Mouse (Mus musculus): Measurements from ENCODE around the gene Celsr1. TPM values are rescaled to one million over a fixed set of nuclear protein-coding genes. Genes with fewer than 3 reads are reported as not detected.

Gene Celsr1
- total RNA-seq, 2 experiments from 2014 or later: 6.6 to 10.7 TPM

DNA sequence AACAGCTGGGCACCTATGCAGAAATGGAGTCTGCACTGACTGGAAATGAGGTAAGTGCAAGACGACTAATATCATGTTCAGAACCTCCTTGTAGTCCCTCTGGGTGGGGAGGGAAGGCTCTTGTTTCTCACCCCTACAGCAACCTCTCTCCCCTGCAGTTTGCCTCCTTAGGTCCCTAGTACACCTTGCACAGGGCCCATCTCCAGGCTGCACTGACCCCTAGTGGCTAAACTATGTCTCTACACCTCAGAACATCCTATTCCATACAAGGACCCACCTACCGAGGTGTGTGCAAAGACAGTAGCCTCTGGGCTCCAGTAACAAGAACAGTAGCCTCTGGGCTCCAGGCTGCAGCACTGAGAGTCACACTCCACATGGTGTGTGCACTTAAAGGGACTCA is 5.2 kb upstream of the Celsr1 start:
- peak; percentile 84 for ATAC-seq (replicated peaks; ENCODE audit: poor library complexity)

DNA sequence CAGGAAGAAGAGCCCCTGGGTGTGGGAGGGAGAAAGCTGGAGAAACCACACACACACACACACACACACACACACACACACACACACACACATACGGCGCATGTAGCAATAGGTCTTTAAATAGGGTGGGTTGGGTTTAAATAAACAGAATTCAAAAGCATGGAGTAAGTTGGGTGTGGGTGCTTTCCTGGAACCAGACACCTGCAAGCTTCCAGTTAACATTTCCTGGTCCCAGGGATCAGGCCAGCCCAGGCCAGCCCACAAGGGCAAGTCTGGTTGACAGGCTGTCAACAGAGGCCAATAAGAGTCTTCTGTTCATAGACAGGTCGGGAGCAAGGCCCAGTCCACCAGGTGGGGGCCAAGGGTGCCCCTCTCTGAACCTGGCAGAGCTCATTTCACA is 2.3 kb upstream of the Celsr1 start:
- no peak for ATAC-seq (replicated peaks; ENCODE audit: poor library complexity)

DNA sequence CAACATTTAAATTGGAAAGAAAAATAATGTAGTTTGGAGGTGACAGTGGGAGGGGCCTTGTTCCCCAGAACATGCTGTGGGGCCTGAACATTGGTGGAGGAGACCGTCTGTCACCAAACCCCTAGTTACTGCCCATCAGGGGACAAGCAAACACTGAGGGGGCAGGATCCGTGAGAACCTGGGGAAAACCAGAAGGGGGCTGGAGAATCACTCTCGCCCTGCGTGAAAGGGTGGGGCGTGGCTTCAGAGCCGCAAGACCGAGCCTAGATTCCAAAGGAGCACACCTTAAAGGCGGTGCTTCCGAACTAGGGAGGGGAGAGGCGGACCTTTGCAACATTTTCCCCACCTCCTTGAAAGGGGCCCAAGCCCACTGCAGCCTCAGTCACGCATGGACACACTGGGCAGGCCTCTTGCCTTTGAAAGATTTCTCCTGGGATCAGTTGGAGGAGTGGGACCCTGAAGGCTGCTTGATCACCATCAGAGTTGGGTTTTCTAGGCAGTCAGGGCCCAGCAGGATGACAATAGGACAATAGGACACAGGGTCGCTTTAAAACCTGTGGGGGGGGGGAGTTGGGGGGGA is 1.3 kb upstream of the Celsr1 start:
- ATAC-seq (replicated peaks; ENCODE audit: poor library complexity): no peak

DNA sequence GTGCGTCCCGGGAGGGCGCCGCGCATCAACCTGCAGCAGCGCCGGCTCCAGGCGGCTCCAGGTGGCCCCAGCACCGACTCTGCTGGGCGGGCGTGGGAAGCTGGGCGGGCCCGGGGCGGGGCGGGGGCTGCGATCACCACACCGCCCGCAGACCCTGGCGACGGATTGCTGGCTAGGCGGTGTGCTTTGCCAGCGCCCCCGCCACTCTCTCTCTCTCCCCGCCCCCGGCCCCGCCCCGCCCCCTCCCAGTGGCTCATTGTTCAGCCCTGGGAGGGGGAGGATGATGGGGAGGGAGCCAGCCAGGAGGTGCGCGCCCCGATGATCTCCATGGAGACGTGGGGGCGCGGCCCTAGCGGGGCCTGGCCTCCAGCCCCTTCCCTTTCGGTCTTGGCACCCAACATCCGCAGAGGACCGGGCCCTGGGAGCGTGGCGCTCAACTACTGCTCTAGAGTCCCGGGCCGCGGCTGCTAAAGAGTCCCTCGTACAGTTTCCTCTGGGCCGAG is 495 bp upstream of the Celsr1 start:
- ATAC-seq (replicated peaks; ENCODE audit: poor library complexity): peak; percentile 71

DNA sequence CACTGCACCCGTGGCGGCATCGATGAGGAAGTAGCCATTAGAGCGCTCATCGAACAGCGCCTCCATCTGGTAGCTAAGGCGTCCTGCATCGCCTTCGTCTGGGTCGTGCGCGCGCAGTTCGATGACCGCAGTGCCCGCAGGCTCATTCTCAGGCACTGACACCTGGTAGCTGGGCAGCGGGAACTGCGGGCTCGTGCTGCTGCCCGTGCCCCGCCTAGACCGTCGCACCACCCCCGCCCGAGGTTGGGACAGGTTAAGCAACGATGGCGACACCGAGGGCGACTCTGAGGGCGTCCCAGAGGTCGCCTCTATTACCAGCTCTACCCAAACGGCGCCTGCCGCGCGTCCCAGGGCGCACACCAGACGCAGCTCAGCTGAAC is 776 bp downstream of the Celsr1 start:
- ATAC-seq (replicated peaks; ENCODE audit: poor library complexity): peak; percentile 56

DNA sequence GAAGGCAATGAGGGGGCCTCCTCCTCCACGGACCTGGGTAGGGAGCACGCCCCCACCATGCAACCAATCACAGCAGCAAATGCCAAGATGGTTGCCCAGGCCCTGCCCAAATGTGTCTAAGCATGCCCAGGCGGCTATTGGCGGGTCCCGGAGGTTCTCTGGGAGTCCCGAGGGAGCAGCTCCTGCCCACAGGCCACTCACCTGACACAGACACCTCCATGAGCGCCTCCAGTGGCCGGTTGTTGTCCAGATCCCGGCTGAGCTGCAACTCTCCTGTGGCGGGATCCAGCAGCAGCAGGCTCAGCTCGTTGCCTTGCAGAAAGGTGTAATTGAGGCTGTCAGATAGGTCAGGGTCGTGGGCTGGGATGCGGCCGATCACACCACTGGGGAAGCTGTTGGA is 3.6 kb downstream of the Celsr1 start:
- ATAC-seq (replicated peaks; ENCODE audit: poor library complexity): no peak

DNA sequence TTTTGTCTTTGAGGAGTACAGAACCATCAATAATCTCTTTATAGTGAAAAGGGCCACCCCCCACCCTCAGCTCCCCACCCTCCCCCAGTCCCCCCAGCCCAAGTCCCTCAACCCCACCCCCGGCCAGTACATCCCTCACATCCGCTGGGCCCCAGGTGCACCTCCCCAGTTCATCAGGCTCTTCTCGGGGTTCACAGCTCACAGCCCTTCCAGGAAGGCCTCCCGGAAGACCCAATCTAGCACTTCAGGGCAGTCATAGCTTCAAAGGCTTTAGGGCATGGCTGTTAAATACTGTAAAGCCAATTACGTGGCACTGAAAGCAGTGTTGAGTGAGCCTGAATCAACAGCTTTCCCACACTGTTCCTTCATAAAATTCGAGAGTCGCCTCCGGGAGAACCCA is 5.7 kb downstream of the Celsr1 start:
- no peak for ATAC-seq (replicated peaks; ENCODE audit: poor library complexity)

DNA sequence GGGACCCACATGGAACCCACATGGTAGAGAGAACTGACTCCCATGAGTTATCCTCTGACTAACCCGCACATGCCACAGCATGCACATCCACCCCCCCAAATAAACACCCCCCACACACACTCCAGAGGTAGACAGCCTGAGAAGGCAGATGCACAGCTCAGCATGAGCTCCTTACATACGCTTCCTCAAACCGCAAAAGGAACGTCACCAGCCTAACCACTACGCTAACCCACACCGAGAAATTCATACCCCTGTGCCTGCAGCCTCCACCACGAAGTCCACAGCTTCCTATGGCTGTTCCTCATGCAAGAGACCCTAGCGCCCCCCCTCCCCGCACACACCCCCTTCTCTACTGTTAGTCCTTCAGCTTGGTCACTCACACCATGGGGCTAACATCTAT is 11.6 kb downstream of the Celsr1 start:
- peak; percentile 29 for ATAC-seq (replicated peaks; ENCODE audit: poor library complexity)

DNA sequence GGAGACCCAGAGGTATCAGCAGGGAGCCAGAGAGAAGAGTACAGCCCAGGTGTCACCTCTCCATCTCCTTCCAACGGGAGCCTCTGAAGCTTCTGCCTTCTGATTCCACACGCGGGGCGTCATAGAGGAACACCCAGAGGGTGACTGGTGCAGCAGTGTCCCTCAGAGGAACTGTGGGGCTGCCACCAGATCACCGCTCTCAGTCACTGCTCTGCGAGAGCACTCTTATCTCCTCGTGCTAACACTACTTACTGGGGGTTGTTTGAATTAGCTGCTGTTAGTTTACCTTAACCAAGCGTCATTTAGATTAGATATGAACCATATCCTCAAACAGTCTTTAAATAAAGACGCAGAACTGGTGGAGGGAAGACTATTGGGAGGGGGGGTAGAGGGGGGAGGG is 12.3 kb downstream of the Celsr1 start:
- ATAC-seq (replicated peaks; ENCODE audit: poor library complexity): peak; percentile 48

DNA sequence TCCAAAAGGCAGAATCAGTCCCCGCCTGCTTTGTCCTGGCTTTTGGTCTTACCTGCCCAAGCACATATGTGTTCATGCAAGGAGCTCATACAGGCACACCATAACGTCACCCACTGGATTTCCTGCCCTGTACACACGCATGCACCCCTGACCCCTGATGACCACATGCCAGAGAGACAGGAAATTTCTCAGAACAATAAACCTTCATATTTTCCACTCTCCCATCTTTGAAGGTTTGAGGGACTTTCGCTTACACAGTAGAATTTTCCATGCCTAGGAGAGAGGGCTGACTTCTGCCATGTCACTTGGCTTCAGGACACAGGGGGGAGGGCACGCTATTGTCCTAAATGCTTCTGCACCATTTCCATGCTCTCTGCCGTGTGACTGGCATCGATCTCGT is 13.6 kb downstream of the Celsr1 start:
- ATAC-seq (replicated peaks; ENCODE audit: poor library complexity): no peak

DNA sequence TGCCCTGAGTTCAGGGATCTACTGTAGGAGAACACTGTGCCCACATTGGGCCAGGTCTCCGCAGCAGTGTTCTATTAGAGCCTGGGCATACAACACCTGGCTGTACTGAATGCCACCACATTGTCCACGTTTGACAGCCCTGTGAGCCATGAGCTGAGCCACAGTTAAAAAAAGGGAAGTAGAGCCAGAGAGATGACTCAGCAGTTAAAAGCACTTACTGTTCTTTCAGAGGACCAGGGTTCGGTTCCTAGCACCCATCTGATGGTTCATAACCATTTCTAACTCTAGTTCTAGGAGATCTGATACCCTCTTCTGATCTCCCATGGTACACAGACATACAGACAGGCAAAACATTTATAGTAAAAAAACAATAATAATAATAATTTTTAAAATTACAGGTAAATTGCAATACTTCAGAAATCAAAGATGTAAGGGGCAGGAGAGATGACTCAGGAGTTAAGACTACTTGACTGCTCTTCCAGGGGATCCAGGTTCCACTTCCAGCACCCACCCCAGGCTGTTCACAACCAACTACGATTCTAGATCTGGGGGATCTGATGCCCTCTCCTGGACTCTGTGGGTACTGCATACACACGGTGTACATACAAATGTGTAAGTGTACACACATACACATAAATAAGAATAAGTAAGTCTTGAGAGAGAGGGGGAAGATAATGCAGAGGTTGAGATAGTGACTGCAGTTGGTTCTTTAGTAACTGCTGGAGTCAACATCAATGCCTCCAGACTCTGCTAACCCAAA is 14.6 kb downstream of the Celsr1 start:
- ATAC-seq (replicated peaks; ENCODE audit: poor library complexity): no peak

DNA sequence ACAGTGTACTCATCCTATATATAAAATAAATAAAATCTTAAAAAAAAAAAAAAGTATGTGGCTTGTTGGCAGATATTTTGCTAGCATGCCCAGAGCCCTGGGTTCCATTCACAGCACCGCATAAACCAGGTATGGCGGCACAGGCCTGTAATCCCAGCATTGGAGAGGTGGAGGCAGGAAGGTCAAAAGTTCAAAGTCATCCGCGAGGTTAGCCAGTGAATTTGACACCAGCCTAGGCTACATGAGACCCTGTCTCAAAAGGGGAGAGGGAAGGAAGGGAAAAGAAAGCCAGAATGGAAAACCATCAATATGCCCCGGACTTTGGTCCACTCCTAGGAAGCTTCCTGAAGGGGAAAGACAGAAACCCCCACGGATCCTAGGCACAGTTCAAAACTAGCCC is 16.2 kb downstream of the Celsr1 start:
- no peak for ATAC-seq (replicated peaks; ENCODE audit: poor library complexity)

DNA sequence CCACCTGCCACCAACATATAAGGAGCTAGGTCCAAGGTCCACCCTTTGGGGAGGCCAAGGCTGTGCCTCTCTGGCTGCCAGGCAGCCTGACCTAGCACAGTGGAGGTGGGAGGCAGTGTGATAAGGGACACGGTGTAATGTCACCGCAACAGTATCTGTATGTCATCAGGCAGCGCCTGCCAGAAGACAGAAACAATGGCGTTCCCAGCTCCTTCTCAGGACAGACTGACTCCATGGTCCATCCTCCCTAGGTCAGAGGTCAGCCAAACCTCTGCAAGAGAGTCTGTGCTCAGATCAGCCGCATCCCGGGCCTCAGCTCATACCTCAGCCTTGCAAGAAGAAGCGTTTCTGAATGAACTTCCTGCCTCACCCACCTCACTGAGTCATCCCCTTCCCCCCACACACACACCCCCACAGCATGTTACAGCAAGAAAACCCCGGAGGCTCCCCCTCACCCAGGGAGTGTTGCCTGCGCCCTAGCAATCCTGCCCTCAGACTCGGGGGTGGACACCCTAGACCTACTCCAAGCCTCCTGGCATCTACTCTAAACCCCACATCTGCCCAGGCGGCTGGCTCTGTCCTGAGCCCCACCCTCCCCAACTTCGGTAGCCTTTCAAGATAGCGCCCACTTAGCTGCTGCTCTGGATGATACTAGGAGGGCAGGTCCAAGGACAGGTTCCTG is 17.6 kb downstream of the Celsr1 start:
- peak; percentile 60 for ATAC-seq (replicated peaks; ENCODE audit: poor library complexity)

DNA sequence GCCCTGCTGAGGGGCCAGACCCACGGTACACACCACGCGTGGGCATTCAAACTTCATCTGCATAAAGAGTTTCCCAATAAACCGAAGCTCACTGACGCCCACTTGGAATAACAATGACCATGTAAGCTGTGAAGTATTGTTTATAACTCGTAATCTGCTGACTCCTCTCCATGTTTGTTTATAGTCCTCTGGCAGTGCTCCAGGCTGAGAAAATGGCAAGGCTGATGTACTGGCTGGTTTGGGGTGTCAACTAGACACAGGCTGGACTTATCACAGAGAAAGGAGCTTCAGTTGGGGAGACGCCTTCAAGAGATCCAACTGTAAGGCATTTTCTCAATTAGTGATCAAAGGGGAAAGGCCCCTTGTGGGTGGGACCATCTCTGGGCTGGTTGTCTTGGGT is 18.6 kb downstream of the Celsr1 start:
- 0 out of 2 replicates have a peak, but pooled peaks have one; percentile 17 for ATAC-seq (replicated peaks; ENCODE audit: poor library complexity)

DNA sequence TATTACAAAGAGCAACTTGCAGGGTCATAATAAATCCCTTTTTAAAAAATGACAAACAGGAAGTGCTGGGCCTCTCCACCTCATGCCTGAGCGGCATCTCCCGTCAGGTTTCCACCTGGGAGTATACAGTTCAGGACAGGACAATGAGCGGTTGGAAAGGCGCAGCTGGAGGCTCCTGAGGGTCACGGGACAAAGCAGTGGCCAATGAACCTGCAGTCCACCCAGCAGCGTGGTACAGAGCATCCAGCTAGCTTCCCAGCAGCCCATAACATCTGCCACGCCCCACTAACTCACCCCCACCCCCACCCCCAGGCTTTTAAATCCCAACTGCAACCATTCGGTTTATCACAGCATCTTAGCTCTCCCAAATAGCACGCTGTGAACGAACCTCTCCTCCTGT is 19.9 kb downstream of the Celsr1 start:
- no peak for ATAC-seq (replicated peaks; ENCODE audit: poor library complexity)

DNA sequence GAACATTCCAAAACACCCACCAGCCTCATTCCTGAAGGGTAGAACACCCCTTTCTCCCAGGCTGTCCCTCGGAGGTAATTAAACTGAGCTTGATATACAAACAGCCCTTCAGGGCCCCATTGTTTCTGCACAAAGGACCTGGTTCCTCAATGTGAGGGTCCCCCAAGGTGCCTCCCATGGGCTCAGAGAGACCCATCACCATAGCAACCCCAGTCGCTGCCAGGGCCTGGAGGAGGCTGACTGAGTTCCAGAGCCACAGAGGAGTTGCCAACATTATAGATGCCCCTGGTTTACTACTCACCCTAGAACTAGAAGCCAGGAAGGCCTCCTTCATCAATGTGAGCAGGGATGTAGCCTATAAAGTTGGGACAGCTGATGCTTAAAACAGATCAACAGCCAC is 20.4 kb downstream of the Celsr1 start:
- ATAC-seq (replicated peaks; ENCODE audit: poor library complexity): no peak

DNA sequence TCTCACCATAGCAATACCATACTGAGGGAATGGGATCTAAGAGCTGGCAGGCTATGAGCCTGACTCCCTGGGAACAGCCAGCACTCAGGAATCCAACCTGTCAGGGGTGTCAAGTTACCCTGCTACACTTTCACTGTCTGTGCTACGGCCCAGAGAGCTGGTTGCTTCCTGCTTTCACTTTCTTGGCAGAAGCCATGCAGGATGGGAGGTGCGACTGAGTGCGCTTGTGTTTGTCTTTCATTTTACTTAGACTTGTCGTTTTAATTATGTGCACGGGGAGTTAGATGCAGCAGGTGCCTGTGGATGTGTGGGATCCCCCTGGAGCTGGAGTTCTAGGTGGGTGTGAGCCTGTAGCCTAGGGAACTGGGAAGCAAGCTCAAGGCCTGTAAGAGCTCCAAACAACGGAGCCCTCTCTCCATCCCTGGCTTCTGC is 25.9 kb downstream of the Celsr1 start:
- ATAC-seq (replicated peaks; ENCODE audit: poor library complexity): peak; percentile 87

DNA sequence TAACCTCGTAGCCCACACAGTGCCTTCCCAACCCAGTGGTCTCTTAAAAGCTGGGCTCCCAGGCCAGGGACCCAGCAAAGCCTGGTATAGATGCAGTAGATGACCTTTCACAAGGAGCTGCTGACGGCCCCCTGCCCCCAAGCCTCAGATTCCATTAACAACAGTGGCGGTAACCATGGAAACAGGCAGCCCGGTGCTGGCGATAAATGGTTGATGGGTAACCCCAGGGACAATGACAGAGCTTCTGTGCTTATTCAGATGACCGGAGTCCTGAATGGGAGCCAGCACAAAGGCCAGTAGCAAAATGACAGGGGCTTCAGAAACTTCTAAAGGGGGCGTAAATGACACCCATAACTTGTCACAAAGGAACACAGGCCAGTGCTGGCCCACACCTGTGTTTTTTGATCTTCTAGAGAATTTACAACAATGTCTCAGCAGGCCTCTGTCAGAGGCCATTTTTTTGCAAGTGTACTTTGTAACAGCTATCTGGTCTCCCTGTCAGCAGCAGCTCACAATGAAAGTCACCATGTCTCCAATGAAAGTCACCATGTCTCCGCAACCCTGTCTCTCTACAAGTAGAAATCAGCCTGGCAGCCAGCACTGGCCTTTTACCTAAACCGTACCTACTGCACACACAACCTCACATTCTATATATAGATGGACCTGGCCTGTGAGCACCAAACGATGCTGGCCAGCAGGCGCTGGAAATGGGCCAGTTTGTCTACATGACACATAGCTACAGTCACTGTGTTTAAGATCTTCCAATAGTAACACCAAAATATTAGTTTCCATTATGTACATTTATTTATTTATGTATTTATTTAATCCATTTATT is 27.7 kb downstream of the Celsr1 start:
- ATAC-seq (replicated peaks; ENCODE audit: poor library complexity): no peak

DNA sequence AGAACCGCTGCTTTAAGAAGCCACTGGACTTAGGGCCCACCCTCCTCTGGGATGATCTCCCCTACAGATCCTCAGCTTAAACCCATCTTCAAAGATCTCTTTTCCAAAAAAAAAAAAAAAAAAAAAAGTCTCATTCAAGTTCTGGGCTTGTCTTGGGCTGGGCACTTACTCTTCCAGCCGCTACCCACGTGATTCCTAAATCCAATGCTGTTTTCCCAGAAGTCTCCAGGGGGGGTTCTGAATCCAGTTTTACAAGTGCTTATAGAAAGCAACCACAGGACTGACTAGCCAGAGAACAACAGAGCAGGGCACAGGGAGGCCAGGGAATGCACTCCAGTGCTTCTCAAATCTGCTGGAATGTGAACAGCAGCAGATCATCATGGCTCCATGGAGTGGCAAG is 29.5 kb downstream of the Celsr1 start:
- ATAC-seq (replicated peaks; ENCODE audit: poor library complexity): no peak

DNA sequence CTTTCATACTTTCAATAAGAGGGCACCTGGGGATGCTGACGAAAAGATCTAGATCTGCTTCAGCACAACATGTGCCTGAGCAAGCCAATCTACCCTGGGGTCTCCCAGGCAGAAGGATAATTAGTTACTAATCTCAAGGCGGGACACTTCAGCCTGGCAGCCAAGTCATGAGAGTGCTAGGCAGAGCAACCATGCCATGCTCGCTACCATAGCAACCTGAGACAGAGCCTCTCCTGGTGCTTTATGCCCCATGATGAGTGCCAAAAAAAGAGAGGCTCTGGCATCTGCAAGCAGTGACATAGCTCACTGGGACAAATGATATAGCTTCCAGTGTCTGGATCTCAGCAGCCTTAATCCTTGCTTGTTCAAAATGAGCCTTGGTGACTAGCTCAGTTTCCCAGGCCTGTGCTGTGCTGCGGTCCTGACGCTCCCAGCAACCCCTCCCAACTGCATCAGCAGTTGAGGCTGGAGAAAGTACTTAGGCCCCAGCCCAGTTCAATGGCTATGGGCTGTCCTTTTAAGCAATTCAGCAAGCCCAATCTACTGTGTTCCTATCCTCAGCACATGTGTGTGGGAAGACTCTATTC is 32.8 kb downstream of the Celsr1 start:
- ATAC-seq (replicated peaks; ENCODE audit: poor library complexity): no peak

All from megakaryocyte progenitor cell, adult 5-6 weeks (primary cell).